Mouse (Mus musculus): ENCODE data around the gene Gm6169. TPM values are rescaled to one million over a fixed set of nuclear protein-coding genes. Genes with fewer than 3 reads are reported as not detected.

The Gm6169 gene
- polyA plus RNA-seq, 1 experiment from 2014 or later = 1.5 TPM

GRCm38 (mm10) chr13:97088183-97088582 is 10.9 kb downstream of the Gm6169 start:
- no peaks in the 10 kb centered on the region for H3K9me3 ChIP-seq (replicated peaks)
- no peaks in the 10 kb centered on the region for H3K27me3 ChIP-seq (replicated peaks)
- no peak for ATAC-seq
- H3K36me3 ChIP-seq = 0 out of 2 replicates have a peak, but pooled peaks cover 3% of the 10 kb centered on the region
- 87% methylated on average over 3 of the region's 3 CpGs for WGBS (ENCODE audit: insufficient replicate concordance)
- no peak overlapping the region for H3K4me3 ChIP-seq
- no peak overlapping the region for H3K9ac ChIP-seq
- no peak overlapping the region for H3K27ac ChIP-seq
- peaks cover 32% of the 10 kb centered on the region for H3K4me1 ChIP-seq
- no peak overlapping the region for H3K4me2 ChIP-seq

- no peak overlapping the region for H3K4me2 ChIP-seq
- no peak overlapping the region for H3K4me3 ChIP-seq
- H3K9ac ChIP-seq = no peak overlapping the region
- no peak for ATAC-seq
- H3K27me3 ChIP-seq (replicated peaks) = no peaks in the 10 kb centered on the region
- no peaks in the 10 kb centered on the region for H3K9me3 ChIP-seq (replicated peaks)
- 89% methylated on average over 6 of the region's 6 CpGs for WGBS (ENCODE audit: insufficient replicate concordance)
- 0 out of 2 replicates have a peak, but pooled peaks cover 3% of the 10 kb centered on the region for H3K36me3 ChIP-seq
- 0 out of 2 replicates have a peak overlapping the region, but pooled peaks have one; percentile 62 for H3K27ac ChIP-seq
- peaks cover 40% of the 10 kb centered on the region for H3K4me1 ChIP-seq
These were observed 11.6 kb downstream of the Gm6169 start for GRCm38 (mm10) chr13:97087421-97087820.

- H3K27ac ChIP-seq = peak overlapping the region; percentile 62
- peak overlapping the region; percentile 42 for H3K4me2 ChIP-seq
- H3K36me3 ChIP-seq = no peaks in the 10 kb centered on the region
- H3K27me3 ChIP-seq (replicated peaks) = no peaks in the 10 kb centered on the region
- H3K9me3 ChIP-seq (replicated peaks) = no peaks in the 10 kb centered on the region
- H3K4me3 ChIP-seq = no peak overlapping the region
- H3K9ac ChIP-seq = 0 out of 2 replicates have a peak overlapping the region, but pooled peaks have one; percentile 38
- peaks cover 50% of the 10 kb centered on the region for H3K4me1 ChIP-seq
- peak; percentile 90 for ATAC-seq
- WGBS (ENCODE audit: insufficient replicate concordance) = 39% methylated on average over 6 of the region's 9 CpGs
These were observed 12.7 kb downstream of the Gm6169 start for GRCm38 (mm10) chr13:97086316-97086715.

- H3K27ac ChIP-seq = peak overlapping the region; percentile 69
- peak; percentile 87 for ATAC-seq
- H3K27me3 ChIP-seq (replicated peaks) = no peaks in the 10 kb centered on the region
- H3K4me2 ChIP-seq = peak overlapping the region; percentile 15; the same call in 1 of the 2 replicates
- no peak overlapping the region for H3K4me3 ChIP-seq
- no peaks in the 10 kb centered on the region for H3K9me3 ChIP-seq (replicated peaks)
- H3K4me1 ChIP-seq = peaks cover 44% of the 10 kb centered on the region
- no peak overlapping the region for H3K9ac ChIP-seq
- 71% methylated on average over 7 of the region's 7 CpGs for WGBS (ENCODE audit: insufficient replicate concordance)
- no peaks in the 10 kb centered on the region for H3K36me3 ChIP-seq
These were observed 16.6 kb downstream of the Gm6169 start for GRCm38 (mm10) chr13:97082432-97082831.

- Histone ChIP-seq H3K27me3 (replicated peaks) (no peaks in the 10 kb centered on the region), H3K27ac (no peak overlapping the region), H3K4me2 (no peak overlapping the region), H3K36me3 (no peaks in the 10 kb centered on the region), H3K4me1 (peaks cover 27% of the 10 kb centered on the region), H3K9ac (no peak overlapping the region), H3K4me3 (no peak overlapping the region), H3K9me3 (replicated peaks) (no peaks in the 10 kb centered on the region)
- ATAC-seq = no peak
- 79% methylated on average over 3 of the region's 3 CpGs for WGBS (ENCODE audit: insufficient replicate concordance)
These were observed 18.4 kb downstream of the Gm6169 start for GRCm38 (mm10) chr13:97080615-97081014.

GRCm38 (mm10) chr13:97080201-97080600 is 18.8 kb downstream of the Gm6169 start:
- H3K27ac ChIP-seq = 0 out of 2 replicates have a peak overlapping the region, but pooled peaks have one; percentile 36
- H3K4me3 ChIP-seq = no peak overlapping the region
- ATAC-seq = no peak
- no peaks in the 10 kb centered on the region for H3K9me3 ChIP-seq (replicated peaks)
- no peaks in the 10 kb centered on the region for H3K27me3 ChIP-seq (replicated peaks)
- peaks cover 23% of the 10 kb centered on the region for H3K4me1 ChIP-seq
- 87% methylated on average over 2 of the region's 2 CpGs for WGBS (ENCODE audit: insufficient replicate concordance)
- H3K36me3 ChIP-seq = no peaks in the 10 kb centered on the region
- no peak overlapping the region for H3K4me2 ChIP-seq
- no peak overlapping the region for H3K9ac ChIP-seq

GRCm38 (mm10) chr13:97077556-97077955 is 21.5 kb downstream of the Gm6169 start:
- no peak for ATAC-seq

GRCm38 (mm10) chr13:97073497-97073896 is 25.5 kb downstream of the Gm6169 start:
- no peak for ATAC-seq
- H3K36me3 ChIP-seq = no peaks in the 10 kb centered on the region
- no peak overlapping the region for H3K27ac ChIP-seq
- H3K27me3 ChIP-seq (replicated peaks) = no peaks in the 10 kb centered on the region; the same call in 1 of the 2 replicates
- H3K4me3 ChIP-seq = no peak overlapping the region
- H3K4me1 ChIP-seq = peaks cover 27% of the 10 kb centered on the region
- H3K9me3 ChIP-seq (replicated peaks) = no peaks in the 10 kb centered on the region
- H3K4me2 ChIP-seq = no peak overlapping the region
- 57% methylated on average over 1 of the region's 1 CpGs for WGBS (ENCODE audit: insufficient replicate concordance)
- H3K9ac ChIP-seq = no peak overlapping the region

More at GRCm38 (mm10) chr13:97077556-97077955, 21.5 kb downstream of the Gm6169 start:
- Histone ChIP-seq H3K4me1 (peaks cover 15% of the 10 kb centered on the region), H3K27me3 (replicated peaks) (no peaks in the 10 kb centered on the region; the same call in 1 of the 2 replicates), H3K4me2 (no peak overlapping the region), H3K27ac (no peak overlapping the region), H3K9ac (no peak overlapping the region), H3K36me3 (no peaks in the 10 kb centered on the region), H3K4me3 (no peak overlapping the region), H3K9me3 (replicated peaks) (no peaks in the 10 kb centered on the region)
- 82% methylated on average over 2 of the region's 2 CpGs for WGBS (ENCODE audit: insufficient replicate concordance)

- WGBS (ENCODE audit: insufficient replicate concordance) = under 1% methylated on average over 75 of the region's 76 CpGs
- no peaks in the 10 kb centered on the region for H3K36me3 ChIP-seq
- no peaks in the 10 kb centered on the region for H3K9me3 ChIP-seq (replicated peaks)
- peaks cover 44% of the 10 kb centered on the region for H3K4me1 ChIP-seq
- peak overlapping the region; percentile 80 for H3K27ac ChIP-seq
- H3K4me3 ChIP-seq = peak overlapping the region; percentile 81
- peak; percentile 66 for ATAC-seq
- peak overlapping the region; percentile 99 for H3K4me2 ChIP-seq
- peak overlapping the region; percentile 86 for H3K9ac ChIP-seq
- no peaks in the 10 kb centered on the region; the same call in 1 of the 2 replicates for H3K27me3 ChIP-seq (replicated peaks)
These were observed 27.3 kb downstream of the Gm6169 start for GRCm38 (mm10) chr13:97071626-97072241.

- Histone ChIP-seq H3K36me3 (no peaks in the 10 kb centered on the region), H3K27me3 (replicated peaks) (no peaks in the 10 kb centered on the region; the same call in 1 of the 2 replicates), H3K9ac (peak overlapping the region; percentile 86), H3K4me2 (peak overlapping the region; percentile 99), H3K9me3 (replicated peaks) (no peaks in the 10 kb centered on the region), H3K4me1 (peaks cover 51% of the 10 kb centered on the region), H3K27ac (peak overlapping the region; percentile 80), H3K4me3 (peak overlapping the region; percentile 81)
- peak; percentile 33 for ATAC-seq
- WGBS (ENCODE audit: insufficient replicate concordance) = under 1% methylated on average over 58 of the region's 85 CpGs
These were observed 28.0 kb downstream of the Gm6169 start for GRCm38 (mm10) chr13:97070931-97071625.

GRCm38 (mm10) chr13:97068151-97068550 is 30.9 kb downstream of the Gm6169 start:
- WGBS (ENCODE audit: insufficient replicate concordance) = 53% methylated on average over 8 of the region's 8 CpGs
- peaks cover 79% of the 10 kb centered on the region for H3K4me1 ChIP-seq
- H3K36me3 ChIP-seq = no peaks in the 10 kb centered on the region
- peak overlapping the region; percentile 94 for H3K27ac ChIP-seq
- peak overlapping the region; percentile 56 for H3K4me3 ChIP-seq
- no peaks in the 10 kb centered on the region; the same call in 1 of the 2 replicates for H3K27me3 ChIP-seq (replicated peaks)
- peak overlapping the region; percentile 77 for H3K4me2 ChIP-seq
- H3K9ac ChIP-seq = peak overlapping the region; percentile 77
- no peaks in the 10 kb centered on the region for H3K9me3 ChIP-seq (replicated peaks)
- ATAC-seq = no peak

GRCm38 (mm10) chr13:97067691-97068090 is 31.3 kb downstream of the Gm6169 start:
- H3K4me1 ChIP-seq = peaks cover 81% of the 10 kb centered on the region
- H3K27ac ChIP-seq = peak overlapping the region; percentile 94
- H3K4me2 ChIP-seq = peak overlapping the region; percentile 77

More at GRCm38 (mm10) chr13:97067691-97068090, 31.3 kb downstream of the Gm6169 start:
- H3K27me3 ChIP-seq (replicated peaks) = no peaks in the 10 kb centered on the region; the same call in 1 of the 2 replicates
- peak overlapping the region; percentile 56 for H3K4me3 ChIP-seq
- H3K9ac ChIP-seq = peak overlapping the region; percentile 77
- no peaks in the 10 kb centered on the region for H3K9me3 ChIP-seq (replicated peaks)
- 30% methylated on average over 6 of the region's 6 CpGs for WGBS (ENCODE audit: insufficient replicate concordance)
- H3K36me3 ChIP-seq = no peaks in the 10 kb centered on the region
- ATAC-seq = no peak
